Mouse (Mus musculus): ENCODE results near the gene Scd1. TPM values are rescaled to one million over a fixed set of nuclear protein-coding genes. Genes with fewer than 3 reads are reported as not detected.
A peak's percentile ranks its signal among the peaks of the same experiment; 100 is the strongest.

Scd1 gene
- polyA plus RNA-seq, 1 experiment, result 4,173 TPM

DNA sequence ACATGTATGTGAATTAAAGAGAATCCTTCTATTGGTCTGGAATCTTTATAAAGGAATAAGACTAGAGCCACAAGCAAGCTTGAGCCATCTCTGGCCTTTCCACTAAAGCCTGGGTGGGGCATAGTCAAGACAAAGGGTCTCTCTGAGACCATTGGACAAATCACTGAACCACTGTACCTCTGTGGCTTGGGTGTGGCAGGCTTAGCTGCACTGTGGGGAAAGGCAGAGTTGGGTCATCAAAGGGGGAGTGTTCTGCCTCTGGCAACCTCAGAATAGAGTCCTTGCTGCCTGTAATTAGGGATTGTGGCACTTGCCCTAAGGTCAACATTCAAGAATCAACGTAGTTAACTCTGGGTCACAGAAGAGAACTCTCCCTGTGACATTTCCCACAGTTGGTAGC, 18.2 kb downstream of the Scd1 start:
- 24% methylated on average over 1 of the region's 1 CpGs for WGBS
- no peak overlapping the region for H3K27ac ChIP-seq (ENCODE audit: insufficient read depth, low read depth, low read length)
- no peaks in the 10 kb centered on the region for H3K27me3 ChIP-seq (replicated peaks; ENCODE audit: control insufficient read depth, insufficient read depth, low read length)
- DNase-seq, result no peak
- H3K4me1 ChIP-seq (ENCODE audit: control insufficient read depth, insufficient read depth, low read length), result peaks cover 9% of the 10 kb centered on the region; the same call in 1 of the 2 replicates
- H3K36me3 ChIP-seq (ENCODE audit: control insufficient read depth, insufficient read depth, low read length), result no peaks in the 10 kb centered on the region
- no peak for TF ChIP-seq POLR2A (IDR thresholded peaks at IDR 0.05; ENCODE audit: low read depth, low read length)
- TF ChIP-seq CTCF (conservative IDR thresholded peaks at IDR 0.05; ENCODE audit: insufficient read depth, insufficient read length, low read depth, low read length), result no peak
- H3K4me3 ChIP-seq (ENCODE audit: insufficient read depth, low read depth, low read length), result no peak overlapping the region

DNA sequence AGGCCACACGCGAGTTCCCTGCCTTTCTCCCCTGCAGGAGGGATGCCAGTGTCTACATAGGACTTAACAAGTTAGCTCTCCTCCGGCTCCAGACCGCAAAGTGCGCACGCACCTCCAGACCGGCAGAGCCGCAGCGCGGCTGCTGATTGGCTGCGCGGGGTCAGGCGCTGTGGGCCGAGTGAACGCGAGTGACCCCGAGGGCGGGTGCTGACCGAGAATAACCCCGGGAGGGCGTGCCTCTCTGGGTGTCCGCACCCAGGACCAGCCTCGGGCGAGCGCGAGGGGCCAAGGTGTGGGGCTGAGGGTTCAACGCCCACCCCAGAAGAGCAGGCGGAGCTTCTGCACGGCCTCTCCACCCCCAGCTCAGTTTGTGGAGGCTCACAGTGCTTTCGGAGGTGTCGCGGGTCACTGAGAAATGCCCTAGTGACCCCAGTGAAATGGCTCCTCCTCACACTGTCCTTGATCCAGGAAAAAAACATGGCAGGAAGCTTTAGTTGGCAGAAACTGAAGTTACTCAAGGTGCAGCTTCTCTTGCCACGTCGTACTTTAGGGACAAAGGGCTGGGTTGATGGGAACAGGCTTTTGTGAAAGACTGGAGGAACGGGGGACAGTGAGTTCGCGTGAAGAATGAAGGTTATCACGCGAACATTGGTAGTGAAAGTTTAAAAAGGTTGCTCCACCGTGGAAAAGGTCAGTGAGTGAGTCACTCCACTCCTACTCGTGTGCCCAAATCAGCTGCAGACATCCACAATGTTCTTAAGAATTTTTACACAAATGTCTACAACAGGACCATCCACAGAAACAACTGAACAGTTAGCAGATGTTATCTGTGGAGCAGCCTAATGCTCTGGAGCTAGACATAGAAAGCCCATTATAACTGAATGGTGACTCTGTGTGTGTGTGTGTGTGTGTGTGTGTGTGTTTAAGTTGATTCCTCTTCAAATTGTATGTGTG, 18.9 kb downstream of the Scd1 start:
- peak; percentile 97 for DNase-seq
- Histone ChIP-seq H3K4me1 (ENCODE audit: control insufficient read depth, insufficient read depth, low read length) (peaks cover 9% of the 10 kb centered on the region; the same call in 1 of the 2 replicates), H3K27me3 (replicated peaks; ENCODE audit: control insufficient read depth, insufficient read depth, low read length) (no peaks in the 10 kb centered on the region), H3K27ac (ENCODE audit: insufficient read depth, low read depth, low read length) (peak overlapping the region; percentile 57), H3K36me3 (ENCODE audit: control insufficient read depth, insufficient read depth, low read length) (no peaks in the 10 kb centered on the region), H3K4me3 (ENCODE audit: insufficient read depth, low read depth, low read length) (peak overlapping the region; percentile 48)
- TF ChIP-seq POLR2A (IDR thresholded peaks at IDR 0.05; ENCODE audit: low read depth, low read length) (peak; percentile 48), CTCF (conservative IDR thresholded peaks at IDR 0.05; ENCODE audit: insufficient read depth, insufficient read length, low read depth, low read length) (0 out of 2 replicates have a peak, but pooled peaks have one; percentile 7)
- 3% methylated on average over 41 of the region's 41 CpGs for WGBS

DNA sequence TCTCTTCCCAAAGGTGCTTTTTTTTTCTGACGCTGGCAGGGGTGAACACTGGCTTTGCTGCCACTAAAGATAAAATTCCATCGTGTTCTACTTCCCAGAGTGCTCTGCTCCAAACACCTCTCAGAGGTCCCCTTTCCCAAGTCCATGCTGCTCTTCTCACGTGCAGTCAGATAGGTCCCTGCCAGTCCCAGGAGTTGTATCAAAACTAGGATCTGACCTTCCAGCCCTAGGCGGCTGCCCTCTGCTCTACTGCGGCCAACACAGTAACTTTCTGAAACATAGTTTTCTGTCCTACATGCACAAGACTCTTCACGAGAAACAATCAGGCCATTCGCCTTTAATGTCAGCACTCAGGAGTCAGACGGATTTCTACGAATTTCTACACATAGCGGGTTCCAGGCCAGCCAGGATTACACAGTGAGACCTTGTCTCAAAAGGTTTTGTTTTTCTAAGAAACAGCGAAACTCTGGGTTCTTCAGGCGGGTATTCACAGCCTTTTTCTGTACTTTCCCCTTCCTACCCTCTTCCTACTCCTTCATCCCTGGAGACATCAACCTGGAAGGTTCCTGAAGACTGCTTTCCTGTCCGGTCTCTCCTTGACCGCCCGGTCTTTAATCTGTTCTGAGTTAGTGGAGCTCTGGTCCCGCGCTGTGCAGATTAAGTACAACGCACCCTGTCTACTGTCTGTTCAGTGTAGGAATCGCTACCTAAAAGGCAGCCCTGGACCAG, 19.8 kb downstream of the Scd1 start:
- no peaks in the 10 kb centered on the region for H3K27me3 ChIP-seq (replicated peaks; ENCODE audit: control insufficient read depth, insufficient read depth, low read length)
- no peak for TF ChIP-seq POLR2A (IDR thresholded peaks at IDR 0.05; ENCODE audit: low read depth, low read length)
- TF ChIP-seq CTCF (conservative IDR thresholded peaks at IDR 0.05; ENCODE audit: insufficient read depth, insufficient read length, low read depth, low read length), result no peak
- no peak for DNase-seq
- H3K4me1 ChIP-seq (ENCODE audit: control insufficient read depth, insufficient read depth, low read length), result peaks cover 9% of the 10 kb centered on the region; the same call in 1 of the 2 replicates
- WGBS, result 30% methylated on average over 19 of the region's 19 CpGs
- H3K36me3 ChIP-seq (ENCODE audit: control insufficient read depth, insufficient read depth, low read length), result no peaks in the 10 kb centered on the region
- peak overlapping the region; percentile 33; the same call in 1 of the 2 replicates for H3K27ac ChIP-seq (ENCODE audit: insufficient read depth, low read depth, low read length)
- peak overlapping the region; percentile 48 for H3K4me3 ChIP-seq (ENCODE audit: insufficient read depth, low read depth, low read length)

GRCm38 (mm10) chr19:44387089-44387671, 20.5 kb downstream of the Scd1 start:
- no peaks in the 10 kb centered on the region for H3K27me3 ChIP-seq (replicated peaks; ENCODE audit: control insufficient read depth, insufficient read depth, low read length)
- H3K27ac ChIP-seq (ENCODE audit: insufficient read depth, low read depth, low read length), result no peak overlapping the region
- 81% methylated on average over 4 of the region's 4 CpGs for WGBS
- H3K4me1 ChIP-seq (ENCODE audit: control insufficient read depth, insufficient read depth, low read length), result peaks cover 9% of the 10 kb centered on the region; the same call in 1 of the 2 replicates
- DNase-seq, result no peak
- no peak for TF ChIP-seq POLR2A (IDR thresholded peaks at IDR 0.05; ENCODE audit: low read depth, low read length)
- TF ChIP-seq CTCF (conservative IDR thresholded peaks at IDR 0.05; ENCODE audit: insufficient read depth, insufficient read length, low read depth, low read length), result no peak
- no peaks in the 10 kb centered on the region for H3K36me3 ChIP-seq (ENCODE audit: control insufficient read depth, insufficient read depth, low read length)
- no peak overlapping the region for H3K4me3 ChIP-seq (ENCODE audit: insufficient read depth, low read depth, low read length)

- no peak overlapping the region for H3K4me3 ChIP-seq (ENCODE audit: insufficient read depth, low read depth, low read length)
- H3K4me1 ChIP-seq (ENCODE audit: control insufficient read depth, insufficient read depth, low read length), result peaks cover 9% of the 10 kb centered on the region; the same call in 1 of the 2 replicates
- WGBS, result 80% methylated on average over 6 of the region's 6 CpGs
- no peak overlapping the region for H3K27ac ChIP-seq (ENCODE audit: insufficient read depth, low read depth, low read length)
- no peaks in the 10 kb centered on the region; the same call in 1 of the 2 replicates for H3K27me3 ChIP-seq (replicated peaks; ENCODE audit: control insufficient read depth, insufficient read depth, low read length)
- TF ChIP-seq POLR2A (IDR thresholded peaks at IDR 0.05; ENCODE audit: low read depth, low read length) (no peak), CTCF (conservative IDR thresholded peaks at IDR 0.05; ENCODE audit: insufficient read depth, insufficient read length, low read depth, low read length) (no peak)
- no peaks in the 10 kb centered on the region for H3K36me3 ChIP-seq (ENCODE audit: control insufficient read depth, insufficient read depth, low read length)
- DNase-seq, result no peak
Measured at GRCm38 (mm10) chr19:44385887-44386498, 21.7 kb downstream of the Scd1 start.

GRCm38 (mm10) chr19:44382682-44383321, 24.9 kb downstream of the Scd1 start:
- Histone ChIP-seq H3K4me1 (ENCODE audit: control insufficient read depth, insufficient read depth, low read length) (peaks cover 2% of the 10 kb centered on the region; the same call in 1 of the 2 replicates), H3K27ac (ENCODE audit: insufficient read depth, low read depth, low read length) (no peak overlapping the region), H3K27me3 (replicated peaks; ENCODE audit: control insufficient read depth, insufficient read depth, low read length) (no peaks in the 10 kb centered on the region; the same call in none of the 2 replicates), H3K36me3 (ENCODE audit: control insufficient read depth, insufficient read depth, low read length) (no peaks in the 10 kb centered on the region), H3K4me3 (ENCODE audit: insufficient read depth, low read depth, low read length) (no peak overlapping the region)
- TF ChIP-seq POLR2A (IDR thresholded peaks at IDR 0.05; ENCODE audit: low read depth, low read length) (no peak), CTCF (conservative IDR thresholded peaks at IDR 0.05; ENCODE audit: insufficient read depth, insufficient read length, low read depth, low read length) (no peak)
- WGBS, result 75% methylated on average over 12 of the region's 12 CpGs
- no peak for DNase-seq
